Mouse (Mus musculus) olfactory bulb, adult 2 months (tissue): Measurements from ENCODE around the gene Brsk1. TPM values are rescaled to one million over a fixed set of nuclear protein-coding genes. Genes with fewer than 3 reads are reported as not detected.

Experiments
- H3K27ac ChIP-seq: fragments of 200-500 bp; 2 replicates; pipeline ENCODE4 v1.5.1; 2012; ENCODE audit warnings: low read depth, low read length; ENCODE audit not compliant: insufficient read depth
- H3K4me1 ChIP-seq: fragments of 200-500 bp; 2 replicates; pipeline ENCODE4 v1.6.1; 2012; ENCODE audit warnings: low read length; ENCODE audit not compliant: control insufficient read depth, insufficient read depth
- H3K4me3 ChIP-seq: fragments of 200-500 bp; 2 replicates; pipeline ENCODE4 v1.5.1; 2012; ENCODE audit warnings: mild to moderate bottlenecking, low read depth, low read length, moderate library complexity; ENCODE audit not compliant: insufficient read depth
- CTCF ChIP-seq: fragments of 200-500 bp; IDR thresholded peaks from 2 replicates; pipeline ENCODE4 v1.5.1; 2012; ENCODE audit warnings: low read depth, mild to moderate bottlenecking, low read length, moderate library complexity; ENCODE audit not compliant: insufficient read depth
- POLR2A ChIP-seq: fragments of 200-500 bp; IDR thresholded peaks from 2 replicates; pipeline ENCODE4 v1.6.1; 2012; ENCODE audit warnings: mild to moderate bottlenecking, low read depth, low read length, moderate library complexity; ENCODE audit not compliant: insufficient read depth
- WGBS: fragments of 180-500 bp; shearing (Covaris S2); methylation state at CpG from one replicate; pipeline ENCODE4 v1.1.7; 2018; 5-methylcytosine and 5-hydroxymethylcytosine counted together
- polyA plus RNA-seq: library from polyadenylated mRNA; stranded (reverse); fragments of >200 nt; gene quantifications from 2 replicates; pipeline ENCODE4 v1.2.4, GENCODE M21; 2012; ENCODE audit warnings: low replicate concordance; ENCODE audit not compliant: missing spikeins, insufficient read depth, insufficient read length

Brsk1 gene
- polyA plus RNA-seq: not detected in 2 replicates

GRCm38 (mm10) chr7:4690387-4690786 is at the start of gene Brsk1:
Brsk1 (plus strand) TSS chr7:4690604.
- Histone ChIP-seq H3K27ac (peak within 1 kb of the TSS; percentile 82; the same call in 1 of the 2 replicates), H3K4me3 (peak within 1 kb of the TSS; percentile 71), H3K4me1 (peaks cover 9% of the 10 kb centered on the region; the same call in 1 of the 2 replicates)
- WGBS: 0% methylated on average over 7 of the region's 18 CpGs
- TF ChIP-seq CTCF (no peak), POLR2A (no peak)

GRCm38 (mm10) chr7:4641155-4641554 is 49.2 kb upstream of the Brsk1 start:
- WGBS: 68% methylated on average over 11 of the region's 11 CpGs
- no peaks in the 10 kb centered on the region for H3K4me1 ChIP-seq
- TF ChIP-seq CTCF (no peak), POLR2A (no peak)
- no peak overlapping the region for H3K4me3 ChIP-seq
- no peak overlapping the region for H3K27ac ChIP-seq

- Histone ChIP-seq H3K4me1 (peaks cover 5% of the 10 kb centered on the region; the same call in 1 of the 2 replicates), H3K27ac (no peak overlapping the region), H3K4me3 (no peak overlapping the region)
- TF ChIP-seq CTCF (no peak), POLR2A (no peak)
- WGBS: 85% methylated on average over 7 of the region's 7 CpGs
These were observed 48.4 kb upstream of the Brsk1 start for GRCm38 (mm10) chr7:4641956-4642355.

GRCm38 (mm10) chr7:4643225-4643624 is 47.2 kb upstream of the Brsk1 start:
- 92% methylated on average over 6 of the region's 6 CpGs for WGBS
- no peak overlapping the region for H3K4me3 ChIP-seq
- TF ChIP-seq POLR2A (no peak), CTCF (no peak)
- peaks cover 7% of the 10 kb centered on the region; the same call in 1 of the 2 replicates for H3K4me1 ChIP-seq
- no peak overlapping the region for H3K27ac ChIP-seq

GRCm38 (mm10) chr7:4646806-4647205 is 43.6 kb upstream of the Brsk1 start:
- H3K4me1 ChIP-seq: peaks cover 13% of the 10 kb centered on the region
- no peak overlapping the region for H3K4me3 ChIP-seq
- WGBS: 85% methylated on average over 3 of the region's 3 CpGs
- H3K27ac ChIP-seq: no peak overlapping the region
- no peak for TF ChIP-seq CTCF
- no peak for TF ChIP-seq POLR2A

GRCm38 (mm10) chr7:4647291-4647690 is 43.1 kb upstream of the Brsk1 start:
- WGBS: 67% methylated on average over 6 of the region's 6 CpGs
- Histone ChIP-seq H3K27ac (no peak overlapping the region), H3K4me3 (no peak overlapping the region), H3K4me1 (peaks cover 14% of the 10 kb centered on the region)
- TF ChIP-seq POLR2A (no peak), CTCF (no peak)

- H3K27ac ChIP-seq: no peak overlapping the region
- TF ChIP-seq POLR2A (no peak), CTCF (no peak)
- WGBS: 80% methylated on average over 2 of the region's 2 CpGs
- H3K4me3 ChIP-seq: no peak overlapping the region
- peaks cover 18% of the 10 kb centered on the region for H3K4me1 ChIP-seq
These were observed 42.4 kb upstream of the Brsk1 start for GRCm38 (mm10) chr7:4647992-4648391.

GRCm38 (mm10) chr7:4651581-4651980 is 38.8 kb upstream of the Brsk1 start:
- no peak for TF ChIP-seq CTCF
- 72% methylated on average over 8 of the region's 8 CpGs for WGBS
- Histone ChIP-seq H3K27ac (no peak overlapping the region), H3K4me3 (no peak overlapping the region), H3K4me1 (peaks cover 25% of the 10 kb centered on the region)

GRCm38 (mm10) chr7:4652726-4653125 is 37.7 kb upstream of the Brsk1 start:
- Histone ChIP-seq H3K4me3 (no peak overlapping the region), H3K27ac (no peak overlapping the region), H3K4me1 (peaks cover 26% of the 10 kb centered on the region)
- WGBS: 87% methylated on average over 5 of the region's 5 CpGs
- no peak for TF ChIP-seq POLR2A
- no peak for TF ChIP-seq CTCF

GRCm38 (mm10) chr7:4653351-4653750 is 37.1 kb upstream of the Brsk1 start:
- no peak overlapping the region for H3K27ac ChIP-seq
- no peak for TF ChIP-seq CTCF
- TF ChIP-seq POLR2A: no peak
- peaks cover 28% of the 10 kb centered on the region for H3K4me1 ChIP-seq
- H3K4me3 ChIP-seq: no peak overlapping the region
- WGBS: 81% methylated on average over 5 of the region's 5 CpGs

GRCm38 (mm10) chr7:4653780-4654179 is 36.6 kb upstream of the Brsk1 start:
- H3K27ac ChIP-seq: peak overlapping the region; percentile 32; the same call in 1 of the 2 replicates
- TF ChIP-seq CTCF: no peak
- no peak for TF ChIP-seq POLR2A
- H3K4me1 ChIP-seq: peaks cover 28% of the 10 kb centered on the region
- 58% methylated on average over 7 of the region's 7 CpGs for WGBS
- no peak overlapping the region for H3K4me3 ChIP-seq
